ENCODE assay signal across 8 mouse cellular contexts in genomic region chr5:124115531-124115930, GRCm38 (mm10). TPM values are rescaled to one million over a fixed set of nuclear protein-coding genes. Genes with fewer than 3 reads are reported as not detected.
DNase-seq lines count a peak whose midpoint lies in the region; ATAC-seq and TF ChIP-seq lines count a peak whose summit lies in the region.

No protein-coding gene starts in this region.

- DNase-seq in layer of hippocampus, adult 2 months (ENCODE audit: low spot score in 2 of 2), result no peak
- no peak for DNase-seq in layer of hippocampus, postnatal 25 days (ENCODE audit: extremely low spot score in 1 of 2, low spot score in 1 of 2)
- DNase-seq in adrenal gland, postnatal 4 days (ENCODE audit: low spot score in 2 of 2), result no peak
- DNase-seq in left cerebral cortex, postnatal 25 days (ENCODE audit: low spot score in 2 of 2), result no peak
- no peak for DNase-seq in cerebellum, adult 18-20 months

- H3K27ac ChIP-seq in layer of hippocampus, adult 2 months, result peak overlapping the region; percentile 93
- H3K27ac ChIP-seq in brown adipose tissue, adult 24 weeks (replicated peaks; ENCODE audit: low read depth, low read length), result 0 out of 2 replicates have a peak overlapping the region, but pooled peaks have one; percentile 51
- peak overlapping the region; percentile 77 for H3K27ac ChIP-seq in intestine, embryonic 15.5 days
- H3K27ac ChIP-seq in neural tube, embryonic 12.5 days, result no peak overlapping the region

- peaks cover 31% of the 10 kb centered on the region for H3K36me3 ChIP-seq in intestine, embryonic 15.5 days
- H3K36me3 ChIP-seq in neural tube, embryonic 12.5 days, result peaks cover 36% of the 10 kb centered on the region

- peak overlapping the region; percentile 98 for H3K9ac ChIP-seq in intestine, embryonic 15.5 days
- peak overlapping the region; percentile 89 for H3K9ac ChIP-seq in neural tube, embryonic 12.5 days

- peak overlapping the region; percentile 66 for H3K4me3 ChIP-seq in layer of hippocampus, adult 2 months
- peak overlapping the region; percentile 97 for H3K4me3 ChIP-seq in brown adipose tissue, adult 24 weeks (ENCODE audit: insufficient read depth, low read depth, low read length)
- H3K4me3 ChIP-seq in intestine, embryonic 15.5 days (replicated peaks), result peak overlapping the region; percentile 76
- H3K4me3 ChIP-seq in neural tube, embryonic 12.5 days, result peak overlapping the region; percentile 88

- H3K4me2 ChIP-seq in intestine, embryonic 15.5 days (replicated peaks), result peak overlapping the region; percentile 91
- peak overlapping the region; percentile 98 for H3K4me2 ChIP-seq in neural tube, embryonic 12.5 days (replicated peaks)

- peaks cover 6% of the 10 kb centered on the region; the same call in 1 of the 2 replicates for H3K4me1 ChIP-seq in brown adipose tissue, adult 24 weeks (ENCODE audit: control insufficient read depth, insufficient read depth, insufficient read length, low read length)
- peaks cover 28% of the 10 kb centered on the region for H3K4me1 ChIP-seq in intestine, embryonic 15.5 days (replicated peaks)
- peaks cover 38% of the 10 kb centered on the region for H3K4me1 ChIP-seq in neural tube, embryonic 12.5 days

- no peak for TF ChIP-seq CTCF in layer of hippocampus, adult 2 months (conservative IDR thresholded peaks at IDR 0.05)

- WGBS in intestine, embryonic 15.5 days, result 22% methylated on average over 7 of the region's 7 CpGs
- 25% methylated on average over 7 of the region's 7 CpGs for WGBS in neural tube, embryonic 12.5 days

- no peak for ATAC-seq in intestine, embryonic 15.5 days
- no peak for ATAC-seq in neural tube, embryonic 12.5 days (ENCODE audit: low FRiP score, low read depth)

- intact Hi-C loops in left cerebral cortex, postnatal 25 days (cut with DNase I), result no loop called here

- H3K9me3 ChIP-seq in intestine, embryonic 15.5 days, result no peaks in the 10 kb centered on the region
- H3K9me3 ChIP-seq in neural tube, embryonic 12.5 days, result no peaks in the 10 kb centered on the region

- H3K27me3 ChIP-seq in intestine, embryonic 15.5 days (replicated peaks), result no peaks in the 10 kb centered on the region
- H3K27me3 ChIP-seq in neural tube, embryonic 12.5 days (replicated peaks), result no peaks in the 10 kb centered on the region

RNA-seq across cellular contexts. Expression of gene Arl6ip4, which starts 0.4 kb away (rescaled TPM):
- total RNA-seq in layer of hippocampus, adult 2 months (2021), result 10 to 100 TPM; 49.8 to 52.2 TPM
- 10 to 100 TPM; 44.9 to 45.8 TPM for total RNA-seq in layer of hippocampus, postnatal 25 days (2021)
- 55.2 and 72.4 TPM in 2 replicates for polyA plus RNA-seq in brown adipose tissue, adult 24 weeks (2012; ENCODE audit: insufficient read depth, insufficient read length, missing spikeins)
- polyA plus RNA-seq in intestine, embryonic 15.5 days (2015; fragmentation: Nextera tagmentation; extraction: Ambion mirVana), result 90.8 and 95.4 TPM in 2 replicates
- 93.1 and 98.9 TPM in 2 replicates for polyA plus RNA-seq in neural tube, embryonic 12.5 days (2016; fragmentation: Nextera tagmentation; extraction: Ambion mirVana)
- 10 to 100 TPM; 77.2 to 80.9 TPM for total RNA-seq in adrenal gland, postnatal 4 days (2021)
- 10 to 100 TPM; 45.9 to 57.4 TPM for total RNA-seq in left cerebral cortex, postnatal 25 days (2021)

RNA-seq across cellular contexts. Expression of gene Ogfod2, which starts 3.4 kb away (rescaled TPM):
- 10 to 100 TPM; 32.7 to 38.7 TPM for total RNA-seq in layer of hippocampus, adult 2 months (2021)
- total RNA-seq in layer of hippocampus, postnatal 25 days (2021), result 10 to 100 TPM; 33.9 to 35.0 TPM
- 20.5 and 23.1 TPM in 2 replicates for polyA plus RNA-seq in brown adipose tissue, adult 24 weeks (2012; ENCODE audit: insufficient read depth, insufficient read length, missing spikeins)
- 26.3 and 29.2 TPM in 2 replicates for polyA plus RNA-seq in intestine, embryonic 15.5 days (2015; fragmentation: Nextera tagmentation; extraction: Ambion mirVana)
- 28.1 and 28.8 TPM in 2 replicates for polyA plus RNA-seq in neural tube, embryonic 12.5 days (2016; fragmentation: Nextera tagmentation; extraction: Ambion mirVana)
- total RNA-seq in adrenal gland, postnatal 4 days (2021), result 10 to 100 TPM; 36.7 to 36.9 TPM
- total RNA-seq in left cerebral cortex, postnatal 25 days (2021), result 10 to 100 TPM; 36.6 to 38.6 TPM

RNA-seq across cellular contexts. Expression of gene Abcb9, which starts 19.9 kb away (rescaled TPM):
- total RNA-seq in layer of hippocampus, adult 2 months (2021), result 10 to 100 TPM; 27.0 to 31.7 TPM
- 10 to 100 TPM; 29.3 to 33.8 TPM for total RNA-seq in layer of hippocampus, postnatal 25 days (2021)
- 6.4 and 8.8 TPM in 2 replicates for polyA plus RNA-seq in brown adipose tissue, adult 24 weeks (2012; ENCODE audit: insufficient read depth, insufficient read length, missing spikeins)
- 2.3 and 2.5 TPM in 2 replicates for polyA plus RNA-seq in intestine, embryonic 15.5 days (2015; fragmentation: Nextera tagmentation; extraction: Ambion mirVana)
- polyA plus RNA-seq in neural tube, embryonic 12.5 days (2016; fragmentation: Nextera tagmentation; extraction: Ambion mirVana), result 4.1 and 4.7 TPM in 2 replicates
- total RNA-seq in adrenal gland, postnatal 4 days (2021), result 1 to 10 TPM; 5.8 to 7.2 TPM
- 10 to 100 TPM; 54.8 to 62.4 TPM for total RNA-seq in left cerebral cortex, postnatal 25 days (2021)
